Mouse (Mus musculus) G1E (cell line): ENCODE data around the gene Mettl6.

Experiments
- CTCF ChIP-seq: IDR thresholded peaks from 2 replicates; pipeline ENCODE4 v1.5.1; 2012; ENCODE audit warnings: low read depth, low read length, inconsistent platforms, mixed read lengths
- POLR2AphosphoS5 ChIP-seq: IDR thresholded peaks from 2 replicates; pipeline ENCODE4 v1.6.1; 2012; ENCODE audit warnings: low read depth, low read length, inconsistent platforms; ENCODE audit not compliant: insufficient replicate concordance

DNA sequence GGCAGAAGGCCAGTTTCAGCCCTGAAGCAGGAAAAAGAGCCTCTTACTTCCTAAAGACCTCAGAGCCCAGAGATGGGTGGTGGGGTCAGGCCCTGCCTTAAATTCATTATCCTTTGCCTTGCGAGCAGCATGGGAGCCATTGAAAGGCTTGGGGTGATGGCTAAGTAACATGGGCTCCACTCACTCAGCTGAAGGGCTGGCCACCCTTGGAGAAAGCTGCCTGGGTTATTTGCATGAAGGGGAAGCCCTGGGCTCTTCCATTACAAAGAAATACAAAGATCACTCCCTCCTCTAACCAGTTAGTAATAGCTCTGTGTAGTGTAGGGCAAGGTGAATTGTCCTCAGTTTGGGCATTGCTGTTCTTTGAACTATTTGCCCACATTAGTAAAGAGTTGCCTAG is 4.7 kb upstream of the Mettl6 start:
- TF ChIP-seq CTCF (no peak), POLR2AphosphoS5 (no peak)
